Mouse (Mus musculus) kidney, adult 2 months (tissue): ENCODE results near the gene Nom1. TPM values are rescaled to one million over a fixed set of nuclear protein-coding genes. Genes with fewer than 3 reads are reported as not detected.

Experiments used
- DNase-seq: peaks from one replicate; pipeline ENCODE4 v3.0.0; 2021
- H3K27ac ChIP-seq: fragments of 200-500 bp; 2 replicates; pipeline ENCODE4 v1.5.1; 2012; ENCODE audit warnings: low read depth, low read length, control low read depth, inconsistent platforms; ENCODE audit not compliant: insufficient read depth
- H3K27me3 ChIP-seq: fragments of 200-500 bp; replicated peaks from 2 replicates; pipeline ENCODE4 v1.6.1; 2012; ENCODE audit warnings: mild to moderate bottlenecking, moderate library complexity, low read length, inconsistent platforms; ENCODE audit not compliant: control insufficient read depth, insufficient read depth
- H3K36me3 ChIP-seq: fragments of 200-500 bp; 2 replicates; pipeline ENCODE4 v1.6.1; 2012; ENCODE audit warnings: mild to moderate bottlenecking, moderate library complexity, low read length, inconsistent platforms; ENCODE audit not compliant: control insufficient read depth, insufficient read depth
- H3K4me1 ChIP-seq: fragments of 200-500 bp; 2 replicates; pipeline ENCODE4 v1.6.1; 2011; ENCODE audit warnings: low read length; ENCODE audit not compliant: control insufficient read depth, insufficient read depth
- H3K4me3 ChIP-seq: fragments of 200-500 bp; 2 replicates; pipeline ENCODE4 v1.5.1; 2011; ENCODE audit warnings: mild to moderate bottlenecking, low read depth, low read length, control low read depth; ENCODE audit not compliant: insufficient read depth
- CTCF ChIP-seq: fragments of 200-500 bp; conservative IDR thresholded peaks from 2 replicates; pipeline ENCODE4 v1.5.1; 2011; ENCODE audit warnings: low read depth, mild to moderate bottlenecking, control low read depth, low read length, moderate library complexity, mixed read lengths; ENCODE audit not compliant: insufficient read depth, insufficient read length
- POLR2A ChIP-seq: fragments of 200-500 bp; IDR thresholded peaks from one replicate; pipeline ENCODE4 v1.6.1; 2011; ENCODE audit warnings: low read depth, low read length, control low read depth
- WGBS: fragments of 180-500 bp; shearing (Covaris S2); methylation state at CpG from one replicate; pipeline ENCODE4 v1.1.7; 2018; 5-methylcytosine and 5-hydroxymethylcytosine counted together
- polyA plus RNA-seq: library from polyadenylated mRNA; depleted of rRNA; stranded (reverse); fragments of >200 nt; gene quantifications from 2 replicates; pipeline ENCODE4 v1.2.3, GENCODE M21; 2012

The Nom1 gene
- polyA plus RNA-seq, 1 experiment: 6.8 TPM

DNA sequence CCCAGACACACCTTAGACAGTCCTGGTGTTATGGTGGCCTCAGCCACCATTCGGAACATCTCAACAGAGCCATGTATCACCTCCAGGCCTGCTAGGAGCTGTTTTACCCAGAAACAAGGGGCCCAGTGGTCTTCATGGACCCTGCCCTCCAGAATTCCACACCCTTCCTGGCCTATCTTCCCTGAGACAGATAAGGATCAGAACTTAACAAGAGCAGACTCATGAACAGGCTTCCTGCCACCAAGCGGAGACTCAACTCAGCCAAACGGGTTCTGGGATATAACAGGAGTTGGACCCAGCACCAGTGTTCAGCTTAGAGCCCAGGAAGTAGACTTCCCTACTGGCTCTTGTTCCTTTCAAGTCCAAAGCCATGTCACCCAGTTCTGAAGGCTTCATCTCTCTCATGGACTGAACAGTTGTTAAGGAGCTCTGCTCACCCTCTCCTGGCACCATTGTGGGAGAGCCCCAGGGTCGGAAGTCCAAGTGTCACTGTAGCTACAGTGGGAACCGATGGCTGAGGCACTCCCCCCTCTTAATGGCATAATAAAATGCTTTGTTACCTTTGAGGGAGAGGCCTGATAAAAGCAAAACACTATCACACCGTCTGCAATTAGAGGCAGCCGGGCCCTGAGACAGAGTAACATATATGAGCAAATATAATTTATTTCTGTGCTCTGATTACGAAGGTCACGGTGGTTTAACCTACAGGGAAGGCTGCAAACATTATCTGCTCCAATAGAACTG is 28.7 kb downstream of the Nom1 start:
- H3K4me3 ChIP-seq: no peak overlapping the region
- peaks cover 3% of the 10 kb centered on the region for H3K27me3 ChIP-seq
- WGBS: 43% methylated on average over 9 of the region's 9 CpGs
- H3K36me3 ChIP-seq: no peaks in the 10 kb centered on the region
- no peaks in the 10 kb centered on the region for H3K4me1 ChIP-seq
- no peak for DNase-seq
- H3K27ac ChIP-seq: no peak overlapping the region
- TF ChIP-seq POLR2A (no peak), CTCF (no peak)

DNA sequence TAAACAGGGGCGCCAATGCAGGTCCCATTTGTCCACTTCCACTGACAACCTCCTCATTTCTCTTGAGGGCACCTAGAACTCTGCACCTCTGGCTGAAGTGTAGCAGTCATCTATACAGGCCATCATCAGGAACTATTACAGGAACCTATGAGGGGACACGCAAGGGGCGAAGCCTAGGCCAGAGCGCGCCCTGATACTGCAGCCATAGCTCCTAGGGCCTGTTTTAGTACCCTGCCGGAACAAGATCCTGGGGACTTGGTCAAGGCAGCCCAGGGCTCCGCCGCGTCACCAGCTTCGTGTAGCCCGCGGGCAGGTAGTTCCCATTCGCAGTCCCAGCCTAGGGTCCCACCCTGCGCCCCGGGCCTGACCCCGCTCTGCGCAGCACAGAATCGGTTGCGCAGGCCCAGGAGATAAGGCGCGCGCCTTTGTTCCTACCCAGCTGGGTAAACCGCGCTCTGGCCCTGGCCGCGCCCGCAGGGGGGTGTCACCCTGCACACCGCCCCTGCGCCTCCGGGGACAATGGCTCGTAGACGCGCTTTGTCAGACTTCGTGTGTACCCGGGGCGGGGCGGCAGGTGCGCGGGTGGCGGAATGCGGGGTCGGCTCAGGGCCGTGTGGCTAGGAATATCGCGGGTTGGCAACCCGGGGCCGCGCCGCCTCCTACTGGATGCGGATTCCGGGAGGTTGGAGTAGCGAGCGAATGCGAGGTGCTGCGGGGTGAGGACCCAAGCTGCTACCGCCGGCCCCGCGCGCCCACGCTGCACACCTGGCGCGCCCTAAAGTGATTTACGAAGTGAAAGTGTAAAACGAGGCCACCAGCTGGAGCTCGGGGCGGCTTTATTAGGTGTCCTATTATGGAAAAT is 33.3 kb downstream of the Nom1 start:
- TF ChIP-seq CTCF (no peak), POLR2A (no peak)
- no peaks in the 10 kb centered on the region for H3K4me1 ChIP-seq
- H3K36me3 ChIP-seq: no peaks in the 10 kb centered on the region
- no peak overlapping the region for H3K27ac ChIP-seq
- no peak for DNase-seq
- peak overlapping the region; percentile 35; the same call in 1 of the 2 replicates for H3K4me3 ChIP-seq
- 6% methylated on average over 67 of the region's 67 CpGs for WGBS
- H3K27me3 ChIP-seq: peaks cover 7% of the 10 kb centered on the region

DNA sequence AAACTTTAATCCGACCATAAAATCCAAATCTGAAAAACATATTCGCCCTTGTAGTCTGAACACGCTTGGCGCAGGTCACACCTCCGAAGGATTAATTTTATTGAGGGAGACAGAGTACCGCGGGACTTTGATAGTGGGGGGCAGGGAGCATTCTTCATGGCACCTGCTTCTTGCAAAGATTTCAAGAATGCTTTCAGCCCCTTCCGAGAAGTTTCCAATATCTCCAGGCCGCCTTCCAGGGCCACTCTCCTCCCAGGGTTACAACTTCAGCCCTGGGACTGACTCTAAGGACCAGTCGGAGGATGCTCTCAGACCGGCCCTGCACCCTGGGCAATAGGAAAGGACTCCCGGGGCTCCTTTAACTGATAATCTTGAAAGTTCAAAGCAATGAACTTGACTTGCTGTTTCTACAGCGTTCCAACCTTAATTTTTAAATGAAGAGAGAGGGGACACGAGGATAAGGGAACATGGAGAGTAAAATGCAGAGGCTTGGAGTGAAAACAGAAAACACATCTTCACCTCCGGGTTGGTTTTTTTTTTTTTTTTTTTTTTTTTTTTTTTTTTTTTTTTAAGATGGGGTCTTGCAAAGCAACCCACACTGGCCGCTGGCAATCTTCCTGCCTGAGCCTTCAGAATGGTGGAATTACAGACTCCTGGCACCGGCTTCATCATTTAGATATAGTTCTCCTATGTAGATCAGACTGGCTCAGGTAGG is 34.0 kb downstream of the Nom1 start:
- H3K4me3 ChIP-seq: 0 out of 2 replicates have a peak overlapping the region, but pooled peaks have one; percentile 35
- TF ChIP-seq CTCF (no peak), POLR2A (no peak)
- no peaks in the 10 kb centered on the region for H3K4me1 ChIP-seq
- H3K27ac ChIP-seq: no peak overlapping the region
- no peak for DNase-seq
- no peaks in the 10 kb centered on the region for H3K36me3 ChIP-seq
- peaks cover 7% of the 10 kb centered on the region for H3K27me3 ChIP-seq
- 4% methylated on average over 17 of the region's 17 CpGs for WGBS

DNA sequence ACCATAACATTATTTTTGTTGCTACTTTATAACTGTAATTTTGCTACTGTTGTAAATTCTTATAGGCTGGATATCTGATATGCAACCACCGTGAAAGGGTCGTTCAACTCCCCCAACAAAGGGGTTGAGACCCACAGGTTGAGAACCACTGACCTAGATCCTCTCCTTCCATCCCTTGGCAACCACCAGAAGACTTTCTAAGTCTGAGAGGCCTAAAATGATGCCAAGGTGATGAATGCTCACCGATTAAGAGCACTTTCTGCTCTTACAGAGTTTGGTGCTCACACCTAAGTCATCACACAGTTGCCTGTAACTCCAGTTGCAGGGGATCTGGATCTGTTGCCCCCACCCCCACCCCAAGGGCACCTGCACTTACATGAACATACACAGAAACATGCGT is 35.0 kb downstream of the Nom1 start:
- Histone ChIP-seq H3K4me1 (no peaks in the 10 kb centered on the region), H3K4me3 (no peak overlapping the region), H3K27me3 (peaks cover 7% of the 10 kb centered on the region), H3K36me3 (no peaks in the 10 kb centered on the region), H3K27ac (no peak overlapping the region)
- TF ChIP-seq POLR2A: no peak
- TF ChIP-seq CTCF: no peak
- no peak for DNase-seq
- 16% methylated on average over 4 of the region's 4 CpGs for WGBS

DNA sequence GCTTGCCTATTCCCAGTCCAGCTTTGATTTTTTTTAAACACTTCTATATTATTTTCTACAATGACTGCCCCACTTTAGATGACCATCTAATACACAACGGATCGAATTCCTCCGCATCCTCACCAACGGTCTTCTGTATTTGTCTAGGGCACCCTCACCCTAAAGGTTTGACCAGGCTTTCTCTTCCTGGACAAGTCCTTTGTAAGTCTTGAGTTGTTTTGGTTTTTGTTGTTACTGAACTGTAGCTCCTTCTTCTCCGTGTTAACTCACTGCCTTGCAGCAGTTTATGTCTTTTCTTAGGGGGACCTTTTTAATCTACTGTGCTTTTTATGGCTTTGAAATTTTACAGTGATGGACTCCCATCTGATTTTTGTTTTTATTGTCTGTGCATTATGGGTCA is 35.8 kb downstream of the Nom1 start:
- H3K36me3 ChIP-seq: no peaks in the 10 kb centered on the region
- H3K4me3 ChIP-seq: no peak overlapping the region
- TF ChIP-seq CTCF: no peak
- no peak for TF ChIP-seq POLR2A
- H3K4me1 ChIP-seq: no peaks in the 10 kb centered on the region
- DNase-seq: no peak
- no peak overlapping the region for H3K27ac ChIP-seq
- WGBS: 19% methylated on average over 5 of the region's 5 CpGs
- H3K27me3 ChIP-seq: peaks cover 7% of the 10 kb centered on the region

DNA sequence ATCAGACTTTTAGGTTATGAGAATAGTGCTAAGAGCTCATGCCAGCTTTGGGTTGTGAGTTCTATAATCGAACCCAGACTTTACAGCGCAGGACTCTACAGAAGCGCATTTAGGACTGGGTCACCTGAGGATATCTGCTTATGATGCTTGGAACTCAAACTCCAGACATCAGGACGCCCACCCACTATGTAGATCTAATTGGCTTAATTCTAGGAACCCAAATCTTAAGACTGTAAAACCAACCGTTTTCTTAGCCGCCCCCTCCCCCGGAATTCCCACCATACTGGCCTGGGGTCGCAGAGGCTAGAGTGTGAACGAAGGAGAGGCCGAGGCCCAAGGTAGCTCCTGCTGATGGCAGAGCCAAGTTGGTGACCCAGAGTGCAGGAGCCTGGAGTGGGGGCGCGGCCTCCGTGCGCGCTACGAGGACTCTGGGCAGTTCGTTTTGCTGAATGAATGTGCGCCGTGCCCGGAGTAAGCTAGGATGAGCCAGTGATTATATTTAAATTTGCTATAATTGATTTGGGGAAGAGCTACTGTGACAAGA is 36.5 kb downstream of the Nom1 start:
- no peak for TF ChIP-seq CTCF
- no peak for TF ChIP-seq POLR2A
- Histone ChIP-seq H3K4me1 (no peaks in the 10 kb centered on the region), H3K4me3 (no peak overlapping the region), H3K36me3 (no peaks in the 10 kb centered on the region), H3K27me3 (peaks cover 7% of the 10 kb centered on the region), H3K27ac (no peak overlapping the region)
- DNase-seq: no peak
- WGBS: 8% methylated on average over 20 of the region's 20 CpGs

DNA sequence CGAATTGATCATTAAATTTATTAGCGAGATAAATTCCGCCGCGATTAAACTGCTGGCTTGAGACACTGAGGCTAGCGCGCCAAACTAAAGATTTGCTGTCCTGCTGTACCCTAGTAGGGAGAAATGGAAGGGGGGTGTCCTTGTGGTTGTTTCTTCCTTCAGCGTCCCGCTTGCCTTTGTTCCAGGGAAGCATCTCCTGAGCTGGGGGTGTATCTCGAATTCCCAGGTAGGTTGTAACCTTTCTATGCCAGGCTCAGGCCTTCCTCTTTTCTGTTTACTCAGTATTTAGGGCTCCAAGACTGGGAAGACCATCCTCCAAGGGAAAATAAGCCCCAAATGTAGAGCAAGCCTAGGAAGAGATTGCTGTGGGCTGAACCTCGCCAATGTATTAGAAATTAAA is 36.9 kb downstream of the Nom1 start:
- TF ChIP-seq CTCF (no peak), POLR2A (no peak)
- WGBS: 10% methylated on average over 11 of the region's 11 CpGs
- H3K27ac ChIP-seq: no peak overlapping the region
- H3K4me1 ChIP-seq: no peaks in the 10 kb centered on the region
- H3K4me3 ChIP-seq: no peak overlapping the region
- peaks cover 7% of the 10 kb centered on the region for H3K27me3 ChIP-seq
- no peak for DNase-seq
- no peaks in the 10 kb centered on the region for H3K36me3 ChIP-seq
